Comparison of ENCODE assay signal across 8 mouse cellular contexts in genomic region chr17:36270956-36271585, GRCm38 (mm10). TPM values are rescaled to one million over a fixed set of nuclear protein-coding genes. Genes with fewer than 3 reads are reported as not detected.
A peak's percentile ranks its signal among the peaks of the same experiment; 100 is the strongest.
DNase-seq lines count a peak whose midpoint lies in the region; ATAC-seq and TF ChIP-seq lines count a peak whose summit lies in the region.

No protein-coding gene starts in this region.

- under 1% methylated on average over 79 of the region's 84 CpGs for WGBS in heart, embryonic 10.5 days
- WGBS in kidney, embryonic 15.5 days = under 1% methylated on average over 67 of the region's 84 CpGs
- WGBS in limb, embryonic 15.5 days = under 1% methylated on average over 70 of the region's 84 CpGs
- under 1% methylated on average over 68 of the region's 84 CpGs for WGBS in midbrain, postnatal 0 days

- H3K9me3 ChIP-seq in heart, embryonic 10.5 days = no peaks in the 10 kb centered on the region
- H3K9me3 ChIP-seq in kidney, embryonic 15.5 days (replicated peaks) = no peaks in the 10 kb centered on the region
- H3K9me3 ChIP-seq in limb, embryonic 15.5 days = no peaks in the 10 kb centered on the region
- H3K9me3 ChIP-seq in midbrain, postnatal 0 days (ENCODE audit: low read length) = no peaks in the 10 kb centered on the region

- TF ChIP-seq POLR2A in brain, embryonic 14.5 days (IDR thresholded peaks at IDR 0.05; ENCODE audit: borderline replicate concordance, extremely low read depth, insufficient read depth, insufficient read length, poor library complexity, severe bottlenecking) = peak; percentile 97

- H3K27ac ChIP-seq in heart, embryonic 10.5 days = peak overlapping the region; percentile 99
- peak overlapping the region; percentile 92 for H3K27ac ChIP-seq in kidney, embryonic 15.5 days
- peak overlapping the region; percentile 96 for H3K27ac ChIP-seq in limb, embryonic 15.5 days
- H3K27ac ChIP-seq in midbrain, postnatal 0 days (ENCODE audit: low read depth, low read length) = peak overlapping the region; percentile 96

- H3K9ac ChIP-seq in kidney, embryonic 15.5 days = peak overlapping the region; percentile 96
- peak overlapping the region; percentile 95 for H3K9ac ChIP-seq in limb, embryonic 15.5 days
- H3K9ac ChIP-seq in midbrain, postnatal 0 days (replicated peaks; ENCODE audit: low read length, poor library complexity, severe bottlenecking) = peak overlapping the region; percentile 96

- peaks cover 61% of the 10 kb centered on the region for H3K79me2 ChIP-seq in C2C12 (ENCODE audit: control insufficient read depth, insufficient read depth)

- peak overlapping the region; percentile 84 for H3ac ChIP-seq in C2C12 (ENCODE audit: control insufficient read depth, insufficient read length, low read depth)

- peak overlapping the region; percentile 80 for H3K4me3 ChIP-seq in C2C12 (ENCODE audit: insufficient read depth, poor library complexity, severe bottlenecking)
- peak overlapping the region; percentile 99 for H3K4me3 ChIP-seq in heart, embryonic 10.5 days
- peak overlapping the region; percentile 87 for H3K4me3 ChIP-seq in kidney, embryonic 15.5 days (replicated peaks)
- H3K4me3 ChIP-seq in limb, embryonic 15.5 days = peak overlapping the region; percentile 90
- peak overlapping the region; percentile 94 for H3K4me3 ChIP-seq in midbrain, postnatal 0 days (ENCODE audit: low read depth, low read length)

- DNase-seq in brain, embryonic 14.5 days (ENCODE audit: low read depth) = peak; percentile 94
- peak; percentile 93 for DNase-seq in heart, embryonic 10.5 days (ENCODE audit: low spot score)
- DNase-seq in midbrain, postnatal 0 days (ENCODE audit: low spot score) = peak; percentile 90
- DNase-seq in spleen, postnatal 10 days (ENCODE audit: low spot score in 2 of 2) = peak; percentile 89 to 94

- peak overlapping the region; percentile 87 for H3K4me2 ChIP-seq in kidney, embryonic 15.5 days
- peak overlapping the region; percentile 82 for H3K4me2 ChIP-seq in limb, embryonic 15.5 days
- H3K4me2 ChIP-seq in midbrain, postnatal 0 days (ENCODE audit: low read depth, low read length, poor library complexity, severe bottlenecking) = peak overlapping the region; percentile 88

- peaks cover 59% of the 10 kb centered on the region for H3K36me3 ChIP-seq in C2C12 (ENCODE audit: control insufficient read depth, insufficient read depth)
- H3K36me3 ChIP-seq in heart, embryonic 10.5 days = peaks cover 44% of the 10 kb centered on the region
- peaks cover 42% of the 10 kb centered on the region for H3K36me3 ChIP-seq in kidney, embryonic 15.5 days
- peaks cover 30% of the 10 kb centered on the region for H3K36me3 ChIP-seq in limb, embryonic 15.5 days
- H3K36me3 ChIP-seq in midbrain, postnatal 0 days (ENCODE audit: insufficient read depth, low read length) = peaks cover 19% of the 10 kb centered on the region

- no peak for TF ChIP-seq CTCF in C2C12 (IDR thresholded peaks at IDR 0.05; ENCODE audit: control insufficient read depth, insufficient read depth, insufficient read length)
- no peak for TF ChIP-seq CTCF in brain, embryonic 14.5 days (IDR thresholded peaks at IDR 0.05; ENCODE audit: borderline replicate concordance, extremely low read depth, insufficient read depth, insufficient read length)
- no peak for TF ChIP-seq CTCF in midbrain, postnatal 0 days (IDR thresholded peaks at IDR 0.05)

- H3K4me1 ChIP-seq in heart, embryonic 10.5 days = peaks cover 17% of the 10 kb centered on the region
- peaks cover 32% of the 10 kb centered on the region for H3K4me1 ChIP-seq in kidney, embryonic 15.5 days
- peaks cover 35% of the 10 kb centered on the region for H3K4me1 ChIP-seq in limb, embryonic 15.5 days
- H3K4me1 ChIP-seq in midbrain, postnatal 0 days (ENCODE audit: insufficient read depth, low read length) = peaks cover 17% of the 10 kb centered on the region

- peaks cover 40% of the 10 kb centered on the region for H3K79me3 ChIP-seq in C2C12 (ENCODE audit: low read depth)

- H3K27me3 ChIP-seq in C2C12 (ENCODE audit: control insufficient read depth, insufficient read depth, insufficient read length) = no peaks in the 10 kb centered on the region
- H3K27me3 ChIP-seq in heart, embryonic 10.5 days (ENCODE audit: insufficient read depth, poor library complexity, severe bottlenecking) = no peaks in the 10 kb centered on the region
- no peaks in the 10 kb centered on the region for H3K27me3 ChIP-seq in kidney, embryonic 15.5 days
- no peaks in the 10 kb centered on the region for H3K27me3 ChIP-seq in limb, embryonic 15.5 days
- no peaks in the 10 kb centered on the region for H3K27me3 ChIP-seq in midbrain, postnatal 0 days (ENCODE audit: insufficient read depth, low read length)

- peak; percentile 88 for ATAC-seq in erythroblast, adult 5-6 weeks (replicated peaks; ENCODE audit: low FRiP score, poor library complexity, severe bottlenecking)
- ATAC-seq in kidney, embryonic 15.5 days (replicated peaks; ENCODE audit: low FRiP score) = peak; percentile 94
- peak; percentile 90 for ATAC-seq in limb, embryonic 15.5 days (ENCODE audit: insufficient number of reproducible peaks, low FRiP score, low TSS enrichment, low read depth)
- peak; percentile 93 for ATAC-seq in midbrain, postnatal 0 days (ENCODE audit: low FRiP score)

TF ChIP-seq in C2C12, 6 proteins besides CTCF, POLR2A, EP300 and RAD21:
- TF ChIP-seq FOSL1 (IDR thresholded peaks at IDR 0.05; ENCODE audit: insufficient read depth, low read length, poor library complexity, severe bottlenecking) (no peak), MYOG (IDR thresholded peaks at IDR 0.05; ENCODE audit: control insufficient read depth, extremely low read depth, insufficient read length) (no peak), MYOD1 (IDR thresholded peaks at IDR 0.05; ENCODE audit: control insufficient read depth, insufficient read length, low read depth) (peak; percentile 24), USF1 (IDR thresholded peaks at IDR 0.05; ENCODE audit: low read depth) (no peak), MAX (IDR thresholded peaks at IDR 0.05) (peak; percentile 20), CEBPB (IDR thresholded peaks at IDR 0.05; ENCODE audit: low read depth) (no peak)

RNA-seq across cellular contexts. Expression of gene Trim39, which starts 1.0 kb away (rescaled TPM):
- polyA plus RNA-seq in C2C12 (2012; fragmentation: generic; extraction: Trizol) = 5.1 TPM
- polyA plus RNA-seq in brain, embryonic 14.5 days (2012; rRNA removed) = 45.9 and 47.9 TPM in 2 replicates
- total RNA-seq in erythroblast, adult 5-6 weeks (2015; ENCODE audit: low replicate concordance) = 5.8 and 8.2 TPM in 2 replicates
- 9.0 and 21.3 TPM in 2 replicates for total RNA-seq in erythroblast, adult 5-6 weeks (2017; ENCODE audit: low replicate concordance)
- 11.7 and 13.7 TPM in 2 replicates for polyA plus RNA-seq in heart, embryonic 10.5 days (2016; fragmentation: Nextera tagmentation; extraction: Ambion mirVana)
- polyA plus RNA-seq in kidney, embryonic 15.5 days (2015; fragmentation: Nextera tagmentation; extraction: Ambion mirVana) = 16.4 and 19.5 TPM in 2 replicates
- 16.7 and 17.5 TPM in 2 replicates for polyA plus RNA-seq in limb, embryonic 15.5 days (2015; fragmentation: Nextera tagmentation; extraction: Ambion mirVana)
- total RNA-seq in midbrain, postnatal 0 days (2014; rRNA removed) = 23.5 and 29.6 TPM in 2 replicates
- polyA plus RNA-seq in midbrain, postnatal 0 days (2015; fragmentation: Nextera tagmentation; extraction: Ambion mirVana) = 12.5 and 14.3 TPM in 2 replicates

RNA-seq across cellular contexts. Expression of gene Rpp21, which starts 13.2 kb away (rescaled TPM):
- 61.2 TPM for polyA plus RNA-seq in C2C12 (2012; fragmentation: generic; extraction: Trizol)
- 76.1 and 111 TPM in 2 replicates for polyA plus RNA-seq in brain, embryonic 14.5 days (2012; rRNA removed)
- total RNA-seq in erythroblast, adult 5-6 weeks (2015; ENCODE audit: low replicate concordance) = 12.3 and 23.6 TPM in 2 replicates
- total RNA-seq in erythroblast, adult 5-6 weeks (2017; ENCODE audit: low replicate concordance) = 4.8 and 5.4 TPM in 2 replicates
- polyA plus RNA-seq in heart, embryonic 10.5 days (2016; fragmentation: Nextera tagmentation; extraction: Ambion mirVana) = 106 and 108 TPM in 2 replicates
- 107 and 113 TPM in 2 replicates for polyA plus RNA-seq in kidney, embryonic 15.5 days (2015; fragmentation: Nextera tagmentation; extraction: Ambion mirVana)
- 89.3 and 104 TPM in 2 replicates for polyA plus RNA-seq in limb, embryonic 15.5 days (2015; fragmentation: Nextera tagmentation; extraction: Ambion mirVana)
- total RNA-seq in midbrain, postnatal 0 days (2014; rRNA removed) = 47.7 and 48.5 TPM in 2 replicates
- 169 and 187 TPM in 2 replicates for polyA plus RNA-seq in midbrain, postnatal 0 days (2015; fragmentation: Nextera tagmentation; extraction: Ambion mirVana)

RNA-seq across cellular contexts. Expression of gene H2-M10.2, which starts 15.2 kb away (rescaled TPM):
- polyA plus RNA-seq in C2C12 (2012; fragmentation: generic; extraction: Trizol) = not detected
- not detected in 2 replicates for polyA plus RNA-seq in brain, embryonic 14.5 days (2012; rRNA removed)
- total RNA-seq in erythroblast, adult 5-6 weeks (2015; ENCODE audit: low replicate concordance) = not detected in 2 replicates
- total RNA-seq in erythroblast, adult 5-6 weeks (2017; ENCODE audit: low replicate concordance) = not detected in 2 replicates
- polyA plus RNA-seq in heart, embryonic 10.5 days (2016; fragmentation: Nextera tagmentation; extraction: Ambion mirVana) = not detected in 2 replicates
- 0.14 TPM in 1 of 2 replicates, not detected in the other for polyA plus RNA-seq in kidney, embryonic 15.5 days (2015; fragmentation: Nextera tagmentation; extraction: Ambion mirVana)
- polyA plus RNA-seq in limb, embryonic 15.5 days (2015; fragmentation: Nextera tagmentation; extraction: Ambion mirVana) = not detected in 2 replicates
- total RNA-seq in midbrain, postnatal 0 days (2014; rRNA removed) = not detected in 2 replicates
- not detected in 2 replicates for polyA plus RNA-seq in midbrain, postnatal 0 days (2015; fragmentation: Nextera tagmentation; extraction: Ambion mirVana)

RNA-seq across cellular contexts. Expression of gene H2-M10.1, which starts 54.9 kb away (rescaled TPM):
- not detected for polyA plus RNA-seq in C2C12 (2012; fragmentation: generic; extraction: Trizol)
- not detected in 2 replicates for polyA plus RNA-seq in brain, embryonic 14.5 days (2012; rRNA removed)
- total RNA-seq in erythroblast, adult 5-6 weeks (2015; ENCODE audit: low replicate concordance) = not detected in 2 replicates
- total RNA-seq in erythroblast, adult 5-6 weeks (2017; ENCODE audit: low replicate concordance) = not detected in 2 replicates
- not detected in 2 replicates for polyA plus RNA-seq in heart, embryonic 10.5 days (2016; fragmentation: Nextera tagmentation; extraction: Ambion mirVana)
- polyA plus RNA-seq in kidney, embryonic 15.5 days (2015; fragmentation: Nextera tagmentation; extraction: Ambion mirVana) = not detected in 2 replicates
- polyA plus RNA-seq in limb, embryonic 15.5 days (2015; fragmentation: Nextera tagmentation; extraction: Ambion mirVana) = not detected in 2 replicates
- total RNA-seq in midbrain, postnatal 0 days (2014; rRNA removed) = not detected in 2 replicates
- not detected in 2 replicates for polyA plus RNA-seq in midbrain, postnatal 0 days (2015; fragmentation: Nextera tagmentation; extraction: Ambion mirVana)

Comparison
In these comparisons a context has a peak if more than half of its experiments do, and no peak if none do; other contexts are left out.
1. Peak in every context shown above with its lines: DNase-seq, ATAC-seq, H3K4me3 ChIP-seq and H3K27ac ChIP-seq.